8 mouse cellular contexts compared by ENCODE assay signal in the genomic region with DNA sequence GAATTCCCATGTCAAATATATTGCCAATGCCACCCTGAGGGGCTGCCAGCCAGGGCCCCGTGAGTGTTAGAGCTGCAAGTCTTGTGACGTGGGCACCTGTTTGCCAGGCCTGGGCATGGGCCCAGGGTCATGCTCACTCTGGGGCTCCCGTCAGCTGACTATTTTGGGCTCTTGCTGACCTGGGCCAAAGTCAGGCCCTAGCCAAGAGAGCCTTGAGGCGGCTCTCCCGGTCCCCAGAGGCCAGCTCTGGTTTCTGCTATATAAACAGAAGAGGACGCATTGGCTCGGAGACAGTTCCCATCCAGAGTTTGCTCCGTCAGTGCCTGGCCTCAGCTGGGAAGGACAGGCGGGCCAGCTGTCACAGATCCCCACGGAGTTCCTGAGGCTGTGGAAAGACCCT. TPM values are rescaled to one million over a fixed set of nuclear protein-coding genes. Genes with fewer than 3 reads are reported as not detected.
DNase-seq lines count a peak whose midpoint lies in the region; ATAC-seq lines count a peak whose summit lies in the region.

No protein-coding gene starts in this region.

- H3K4me2 ChIP-seq in forebrain, embryonic 16.5 days (ENCODE audit: low read length), result no peak overlapping the region
- H3K4me2 ChIP-seq in midbrain, embryonic 16.5 days (ENCODE audit: low read length), result no peak overlapping the region
- no peak overlapping the region for H3K4me2 ChIP-seq in forebrain, embryonic 11.5 days (ENCODE audit: low read depth, low read length, severe bottlenecking)

- no peaks in the 10 kb centered on the region for H3K9me3 ChIP-seq in forebrain, embryonic 16.5 days (ENCODE audit: control insufficient read depth, low read length)
- H3K9me3 ChIP-seq in midbrain, embryonic 16.5 days (replicated peaks; ENCODE audit: control insufficient read depth, low read length, poor library complexity, severe bottlenecking), result no peaks in the 10 kb centered on the region
- H3K9me3 ChIP-seq in forebrain, embryonic 11.5 days (ENCODE audit: control insufficient read depth, low read length), result no peaks in the 10 kb centered on the region

- no peaks in the 10 kb centered on the region for H3K36me3 ChIP-seq in forebrain, embryonic 16.5 days (ENCODE audit: control insufficient read depth, insufficient read depth)
- no peaks in the 10 kb centered on the region for H3K36me3 ChIP-seq in midbrain, embryonic 16.5 days (ENCODE audit: control insufficient read depth, insufficient read depth, low read length)
- no peaks in the 10 kb centered on the region for H3K36me3 ChIP-seq in forebrain, embryonic 11.5 days (ENCODE audit: control insufficient read depth, insufficient read depth, low read length)

- no peak overlapping the region for H3K4me3 ChIP-seq in forebrain, embryonic 16.5 days (replicated peaks; ENCODE audit: low read length)
- no peak overlapping the region for H3K4me3 ChIP-seq in midbrain, embryonic 16.5 days (ENCODE audit: low read depth, low read length)
- H3K4me3 ChIP-seq in forebrain, embryonic 11.5 days (ENCODE audit: low read depth, low read length), result no peak overlapping the region

- 76% methylated on average over 10 of the region's 10 CpGs for WGBS in forebrain, embryonic 16.5 days
- WGBS in midbrain, embryonic 16.5 days, result 74% methylated on average over 10 of the region's 10 CpGs
- 75% methylated on average over 10 of the region's 10 CpGs for WGBS in forebrain, embryonic 11.5 days

- H3K9ac ChIP-seq in forebrain, embryonic 16.5 days (replicated peaks; ENCODE audit: low read depth, low read length), result no peak overlapping the region
- no peak overlapping the region for H3K9ac ChIP-seq in midbrain, embryonic 16.5 days (ENCODE audit: low read depth, low read length)
- no peak overlapping the region for H3K9ac ChIP-seq in forebrain, embryonic 11.5 days (ENCODE audit: low read length)

- no peak for ATAC-seq in forebrain, embryonic 16.5 days
- no peak for ATAC-seq in midbrain, embryonic 16.5 days
- no peak for ATAC-seq in forebrain, embryonic 11.5 days (replicated peaks; ENCODE audit: low FRiP score)

- H3K27ac ChIP-seq in forebrain, embryonic 16.5 days (ENCODE audit: low read length), result no peak overlapping the region
- no peak overlapping the region for H3K27ac ChIP-seq in midbrain, embryonic 16.5 days (ENCODE audit: low read length)
- no peak overlapping the region for H3K27ac ChIP-seq in forebrain, embryonic 11.5 days (ENCODE audit: low read depth, low read length)

- H3K4me1 ChIP-seq in forebrain, embryonic 16.5 days (replicated peaks; ENCODE audit: control insufficient read depth, insufficient read depth, low read length), result no peaks in the 10 kb centered on the region
- H3K4me1 ChIP-seq in midbrain, embryonic 16.5 days (ENCODE audit: control insufficient read depth, insufficient read depth, low read length), result no peaks in the 10 kb centered on the region; the same call in 1 of the 2 replicates
- H3K4me1 ChIP-seq in forebrain, embryonic 11.5 days (replicated peaks; ENCODE audit: control insufficient read depth, insufficient read depth, low read length), result no peaks in the 10 kb centered on the region

- peaks cover under 1% of the 10 kb centered on the region; the same call in 1 of the 2 replicates for H3K27me3 ChIP-seq in forebrain, embryonic 16.5 days (replicated peaks; ENCODE audit: control insufficient read depth, insufficient read depth, low read length)
- H3K27me3 ChIP-seq in midbrain, embryonic 16.5 days (ENCODE audit: control insufficient read depth, insufficient read depth, low read depth, low read length), result peaks cover 7% of the 10 kb centered on the region
- no peaks in the 10 kb centered on the region for H3K27me3 ChIP-seq in forebrain, embryonic 11.5 days (ENCODE audit: control insufficient read depth, insufficient read depth, low read length)

- peak; percentile 15 for DNase-seq in embryo, embryonic 11 days
- no peak for DNase-seq in embryo, embryonic 10.5 days (ENCODE audit: low spot score)
- DNase-seq in gastrocnemius, postnatal 25 days, result peak; percentile 95
- DNase-seq in kidney, adult 18-20 months, result peak; percentile 54
- DNase-seq in lung, postnatal 25 days (ENCODE audit: low spot score), result peak; percentile 70
- no peak for DNase-seq in forebrain, embryonic 11.5 days (ENCODE audit: low spot score)

RNA-seq across cellular contexts. Expression of gene Nr4a1, which starts 6.3 kb away (rescaled TPM):
- total RNA-seq in gastrocnemius, postnatal 25 days (2021), result 10 to 100 TPM; 52.2 to 90.7 TPM
- polyA plus RNA-seq in forebrain, embryonic 16.5 days (2015; fragmentation: Nextera tagmentation; extraction: Ambion mirVana), result 4.5 TPM in 2 replicates
- polyA plus RNA-seq in midbrain, embryonic 16.5 days (2015; fragmentation: Nextera tagmentation; extraction: Ambion mirVana), result 5.0 and 6.4 TPM in 2 replicates
- 2.6 and 2.7 TPM in 2 replicates for polyA plus RNA-seq in forebrain, embryonic 11.5 days (2014; fragmentation: Nextera tagmentation; extraction: Ambion mirVana)

RNA-seq across cellular contexts. Expression of gene Atg101, which starts 23.7 kb away (rescaled TPM):
- total RNA-seq in gastrocnemius, postnatal 25 days (2021), result 10 to 100 TPM; 22.3 to 31.3 TPM
- 87.4 and 92.4 TPM in 2 replicates for polyA plus RNA-seq in forebrain, embryonic 16.5 days (2015; fragmentation: Nextera tagmentation; extraction: Ambion mirVana)
- polyA plus RNA-seq in midbrain, embryonic 16.5 days (2015; fragmentation: Nextera tagmentation; extraction: Ambion mirVana), result 74.8 and 79.8 TPM in 2 replicates
- 62.1 and 65.7 TPM in 2 replicates for polyA plus RNA-seq in forebrain, embryonic 11.5 days (2014; fragmentation: Nextera tagmentation; extraction: Ambion mirVana)

RNA-seq across cellular contexts. Expression of gene 6030408B16Rik, which starts 32.6 kb away (rescaled TPM):
- under 1 TPM; 0.31 to 0.32 TPM for total RNA-seq in gastrocnemius, postnatal 25 days (2021)
- 0.29 and 0.30 TPM in 2 replicates for polyA plus RNA-seq in forebrain, embryonic 16.5 days (2015; fragmentation: Nextera tagmentation; extraction: Ambion mirVana)
- polyA plus RNA-seq in midbrain, embryonic 16.5 days (2015; fragmentation: Nextera tagmentation; extraction: Ambion mirVana), result 0.19 and 0.26 TPM in 2 replicates
- polyA plus RNA-seq in forebrain, embryonic 11.5 days (2014; fragmentation: Nextera tagmentation; extraction: Ambion mirVana), result 0.21 and 0.71 TPM in 2 replicates

RNA-seq across cellular contexts. Expression of gene Grasp, which starts 36.4 kb away (rescaled TPM):
- total RNA-seq in gastrocnemius, postnatal 25 days (2021), result 1 to 10 TPM; 4.3 to 5.7 TPM
- polyA plus RNA-seq in forebrain, embryonic 16.5 days (2015; fragmentation: Nextera tagmentation; extraction: Ambion mirVana), result 1.3 and 1.8 TPM in 2 replicates
- 0.95 and 1.1 TPM in 2 replicates for polyA plus RNA-seq in midbrain, embryonic 16.5 days (2015; fragmentation: Nextera tagmentation; extraction: Ambion mirVana)
- 4.6 and 5.6 TPM in 2 replicates for polyA plus RNA-seq in forebrain, embryonic 11.5 days (2014; fragmentation: Nextera tagmentation; extraction: Ambion mirVana)

Comparison
In these comparisons a context has a peak if more than half of its experiments do, and no peak if none do; other contexts are left out.
1. DNase-seq: peak in embryo, embryonic 11 days (single experiment), gastrocnemius, postnatal 25 days (single experiment), kidney, adult 18-20 months (single experiment) and lung, postnatal 25 days (single experiment); none in embryo, embryonic 10.5 days (single experiment) and forebrain, embryonic 11.5 days (single experiment).